Mouse (Mus musculus): Measurements from ENCODE around the gene Smndc1.
A peak's percentile ranks its signal among the peaks of the same experiment; 100 is the strongest.
"Not testable (repeated sequence)": the region's sequence is repeated elsewhere in the genome, so short reads cannot be mapped to it uniquely, and the experiment has no call there.

Smndc1 gene

GRCm38 (mm10) chr19:53412149-53412848 lies 21.9 kb upstream of the Smndc1 start:
- peak; percentile 42 for DNase-seq (ENCODE audit: extremely low spot score, low spot score)

- no peak for DNase-seq (ENCODE audit: extremely low spot score, low spot score)
Measured at GRCm38 (mm10) chr19:53409663-53410307, 19.4 kb upstream of the Smndc1 start.

GRCm38 (mm10) chr19:53408398-53408797 lies 18.0 kb upstream of the Smndc1 start:
- DNase-seq (ENCODE audit: extremely low spot score, low spot score), result no peak

GRCm38 (mm10) chr19:53407350-53407749 lies 17.0 kb upstream of the Smndc1 start:
- no peak for DNase-seq (ENCODE audit: extremely low spot score, low spot score)

GRCm38 (mm10) chr19:53405810-53406209 lies 15.4 kb upstream of the Smndc1 start:
- no peak for DNase-seq (ENCODE audit: extremely low spot score, low spot score)

- DNase-seq (ENCODE audit: extremely low spot score, low spot score), result no peak
Measured at GRCm38 (mm10) chr19:53404837-53405356, 14.5 kb upstream of the Smndc1 start.

- no peak for DNase-seq (ENCODE audit: extremely low spot score, low spot score)
Measured at GRCm38 (mm10) chr19:53404219-53404836, 13.9 kb upstream of the Smndc1 start.

GRCm38 (mm10) chr19:53402741-53403432 lies 12.5 kb upstream of the Smndc1 start:
- DNase-seq (ENCODE audit: extremely low spot score, low spot score), result no peak

- no peak for DNase-seq (ENCODE audit: extremely low spot score, low spot score)
Measured at GRCm38 (mm10) chr19:53400332-53401110, 10.1 kb upstream of the Smndc1 start.

GRCm38 (mm10) chr19:53399213-53399612 lies 8.8 kb upstream of the Smndc1 start:
- no peak for DNase-seq (ENCODE audit: extremely low spot score, low spot score)

GRCm38 (mm10) chr19:53397451-53398233 lies 7.3 kb upstream of the Smndc1 start:
- DNase-seq (ENCODE audit: extremely low spot score, low spot score), result no peak

- DNase-seq (ENCODE audit: extremely low spot score, low spot score), result not testable (repeated sequence)
Measured at GRCm38 (mm10) chr19:53395805-53396204, 5.4 kb upstream of the Smndc1 start.

GRCm38 (mm10) chr19:53394956-53395355 lies 4.6 kb upstream of the Smndc1 start:
- not testable (repeated sequence) for DNase-seq (ENCODE audit: extremely low spot score, low spot score)

GRCm38 (mm10) chr19:53394552-53394951 lies 4.2 kb upstream of the Smndc1 start:
- no peak for DNase-seq (ENCODE audit: extremely low spot score, low spot score)

- DNase-seq (ENCODE audit: extremely low spot score, low spot score), result no peak
Measured at GRCm38 (mm10) chr19:53393646-53394045, 3.3 kb upstream of the Smndc1 start.

GRCm38 (mm10) chr19:53392781-53393343 lies 2.5 kb upstream of the Smndc1 start:
- DNase-seq (ENCODE audit: extremely low spot score, low spot score), result no peak

- no peak for DNase-seq (ENCODE audit: extremely low spot score, low spot score)
Measured at GRCm38 (mm10) chr19:53391787-53392186, 1.4 kb upstream of the Smndc1 start.

- no peak for DNase-seq (ENCODE audit: extremely low spot score, low spot score)
Measured at GRCm38 (mm10) chr19:53391386-53391785, 1.0 kb upstream of the Smndc1 start.

- DNase-seq (ENCODE audit: extremely low spot score, low spot score), result no peak
Measured at GRCm38 (mm10) chr19:53389851-53390431, 437 bp downstream of the Smndc1 start.
